Mouse (Mus musculus): ENCODE measurements around the gene Chrne.

- no peak for TF ChIP-seq POLR2A (IDR thresholded peaks at IDR 0.05; ENCODE audit: insufficient read depth, low read length)
- TF ChIP-seq CTCF (IDR thresholded peaks at IDR 0.05; ENCODE audit: low read depth, low read length) = no peak
- no peak for TF ChIP-seq EP300 (IDR thresholded peaks at IDR 0.05; ENCODE audit: insufficient read depth, low read depth, low read length)
Measured at GRCm38 (mm10) chr11:70652884-70653344, 33.9 kb upstream of the Chrne start.

Measured in ES-Bruce4 (cell line).